Mouse (Mus musculus): ENCODE measurements around the gene Gpatch8. TPM values are rescaled to one million over a fixed set of nuclear protein-coding genes. Genes with fewer than 3 reads are reported as not detected.

Gene Gpatch8
- 10 to 100 TPM; 47.5 to 48.8 TPM for total RNA-seq (2021)
- long read RNA-seq, full-length matches to known transcripts = 13 of 34 reads
- long read RNA-seq, partial matches to known transcripts = 2 of 34 reads
- long read RNA-seq, other reads (novel, unspliced or antisense) = 19 of 34 reads

- peak; percentile 93 to 95 for DNase-seq (ENCODE audit: low spot score in 2 of 2)
Measured at GRCm38 (mm10) chr11:102556031-102556715, at the start of gene Gpatch8. Gene Gpatch8 (minus strand): TSS chr11:102556392.

GRCm38 (mm10) chr11:102604777-102605552 is 48.8 kb upstream of the Gpatch8 start:
- peak in 1 of 2 experiments; percentile 29 for DNase-seq (ENCODE audit: low spot score in 2 of 2)

- peak in 1 of 2 experiments; percentile 71 for DNase-seq (ENCODE audit: low spot score in 2 of 2)
Measured at GRCm38 (mm10) chr11:102604010-102604584, 47.9 kb upstream of the Gpatch8 start, which contains the start of gene Fzd2. Gene Fzd2 (plus strand): TSS chr11:102604396.

GRCm38 (mm10) chr11:102603496-102603850 is 47.3 kb upstream of the Gpatch8 start:
- DNase-seq (ENCODE audit: low spot score in 2 of 2) = peak in 1 of 2 experiments; percentile 19

GRCm38 (mm10) chr11:102602816-102603495 is 46.8 kb upstream of the Gpatch8 start:
- DNase-seq (ENCODE audit: low spot score in 2 of 2) = no peak

GRCm38 (mm10) chr11:102599912-102600311 is 43.7 kb upstream of the Gpatch8 start:
- DNase-seq (ENCODE audit: low spot score in 2 of 2) = no peak

- no peak for DNase-seq (ENCODE audit: low spot score in 2 of 2)
Measured at GRCm38 (mm10) chr11:102595341-102595820, 39.2 kb upstream of the Gpatch8 start.

GRCm38 (mm10) chr11:102587554-102587953 is 31.4 kb upstream of the Gpatch8 start:
- no peak for DNase-seq (ENCODE audit: low spot score in 2 of 2)

- no peak for DNase-seq (ENCODE audit: low spot score in 2 of 2)
Measured at GRCm38 (mm10) chr11:102586445-102587130, 30.4 kb upstream of the Gpatch8 start.

- DNase-seq (ENCODE audit: low spot score in 2 of 2) = no peak
Measured at GRCm38 (mm10) chr11:102582736-102583135, 26.5 kb upstream of the Gpatch8 start.

- no peak for DNase-seq (ENCODE audit: low spot score in 2 of 2)
Measured at GRCm38 (mm10) chr11:102582016-102582610, 25.9 kb upstream of the Gpatch8 start.

GRCm38 (mm10) chr11:102581281-102582015 is 25.3 kb upstream of the Gpatch8 start:
- DNase-seq (ENCODE audit: low spot score in 2 of 2) = no peak

- no peak for DNase-seq (ENCODE audit: low spot score in 2 of 2)
Measured at GRCm38 (mm10) chr11:102580034-102580330, 23.8 kb upstream of the Gpatch8 start.

GRCm38 (mm10) chr11:102579165-102580033 is 23.2 kb upstream of the Gpatch8 start, which contains the start of gene Gm11627:
Gene Gm11627 (minus strand): TSS chr11:102579461.
- no peak for DNase-seq (ENCODE audit: low spot score in 2 of 2)

GRCm38 (mm10) chr11:102578341-102579118 is 22.3 kb upstream of the Gpatch8 start:
- peak; percentile 37 to 48 for DNase-seq (ENCODE audit: low spot score in 2 of 2)

- DNase-seq (ENCODE audit: low spot score in 2 of 2) = no peak
Measured at GRCm38 (mm10) chr11:102576050-102576754, 20.0 kb upstream of the Gpatch8 start.

GRCm38 (mm10) chr11:102575034-102575433 is 18.8 kb upstream of the Gpatch8 start:
- DNase-seq (ENCODE audit: low spot score in 2 of 2) = no peak

Measured in layer of hippocampus, adult 18-20 months (tissue).